Mouse (Mus musculus): ENCODE data around the gene Atp13a2. TPM values are rescaled to one million over a fixed set of nuclear protein-coding genes. Genes with fewer than 3 reads are reported as not detected.

Atp13a2 gene
- total and polyA plus RNA-seq, 3 experiments: 21.4 to 67.7 (median 22.3) TPM

- Histone ChIP-seq H3K9me3 (replicated peaks) (no peaks in the 10 kb centered on the region), H3K36me3 (replicated peaks) (no peaks in the 10 kb centered on the region), H3K27me3 (ENCODE audit: insufficient read depth, low read length) (peaks cover 15% of the 10 kb centered on the region; the same call in 1 of the 2 replicates), H3K4me3 (ENCODE audit: low read depth, low read length) (no peak overlapping the region), H3K4me1 (ENCODE audit: insufficient read depth, low read depth, low read length) (peaks cover 5% of the 10 kb centered on the region; the same call in 1 of the 2 replicates)
- TF ChIP-seq POLR2AphosphoS5 (IDR thresholded peaks at IDR 0.05; ENCODE audit: insufficient replicate concordance, low read depth, low read length): no peak
- DNase-seq (ENCODE audit: low spot score) (no peak), ATAC-seq (ENCODE audit: extremely low read depth, insufficient number of reproducible peaks, low FRiP score, poor library complexity, severe bottlenecking) (no peak)
Measured at GRCm38 (mm10) chr4:140947487-140948440, 38.9 kb upstream of the Atp13a2 start.

- TF ChIP-seq GATA1 (IDR thresholded peaks at IDR 0.05; ENCODE audit: borderline replicate concordance, low read length): no peak
- no peak for TF ChIP-seq CTCF (IDR thresholded peaks at IDR 0.05; ENCODE audit: low read depth, low read length)
- no peak for TF ChIP-seq TAL1 (conservative IDR thresholded peaks at IDR 0.05; ENCODE audit: low read depth, low read length)
- no peak for TF ChIP-seq GATA2 (IDR thresholded peaks at IDR 0.05; ENCODE audit: borderline replicate concordance, low read depth, low read length)
- no peak for TF ChIP-seq POLR2AphosphoS5 (IDR thresholded peaks at IDR 0.05; ENCODE audit: insufficient replicate concordance, low read depth, low read length)
- DNase-seq (ENCODE audit: low spot score) (no peak), ATAC-seq (ENCODE audit: extremely low read depth, insufficient number of reproducible peaks, low FRiP score, poor library complexity, severe bottlenecking) (no peak)
Measured at GRCm38 (mm10) chr4:140948481-140948880, 38.2 kb upstream of the Atp13a2 start.

GRCm38 (mm10) chr4:140949052-140949451 is 37.6 kb upstream of the Atp13a2 start:
- no peak for TF ChIP-seq CTCF (IDR thresholded peaks at IDR 0.05; ENCODE audit: low read depth, low read length)
- no peak for TF ChIP-seq TAL1 (conservative IDR thresholded peaks at IDR 0.05; ENCODE audit: low read depth, low read length)
- no peaks in the 10 kb centered on the region for H3K36me3 ChIP-seq (replicated peaks)
- H3K4me3 ChIP-seq (ENCODE audit: low read depth, low read length): no peak overlapping the region
- no peaks in the 10 kb centered on the region for H3K9me3 ChIP-seq (replicated peaks)
- H3K27me3 ChIP-seq (ENCODE audit: insufficient read depth, low read length): peaks cover 14% of the 10 kb centered on the region; the same call in 1 of the 2 replicates
- peaks cover 5% of the 10 kb centered on the region; the same call in 1 of the 2 replicates for H3K4me1 ChIP-seq (ENCODE audit: insufficient read depth, low read depth, low read length)
- DNase-seq (ENCODE audit: low spot score) (no peak), ATAC-seq (ENCODE audit: extremely low read depth, insufficient number of reproducible peaks, low FRiP score, poor library complexity, severe bottlenecking) (no peak)

More at GRCm38 (mm10) chr4:140948481-140948880, 38.2 kb upstream of the Atp13a2 start:
- H3K36me3 ChIP-seq (replicated peaks): no peaks in the 10 kb centered on the region
- peaks cover 5% of the 10 kb centered on the region; the same call in 1 of the 2 replicates for H3K4me1 ChIP-seq (ENCODE audit: insufficient read depth, low read depth, low read length)
- no peak overlapping the region for H3K4me3 ChIP-seq (ENCODE audit: low read depth, low read length)
- H3K27me3 ChIP-seq (ENCODE audit: insufficient read depth, low read length): peaks cover 15% of the 10 kb centered on the region; the same call in 1 of the 2 replicates
- no peaks in the 10 kb centered on the region for H3K9me3 ChIP-seq (replicated peaks)

DNA sequence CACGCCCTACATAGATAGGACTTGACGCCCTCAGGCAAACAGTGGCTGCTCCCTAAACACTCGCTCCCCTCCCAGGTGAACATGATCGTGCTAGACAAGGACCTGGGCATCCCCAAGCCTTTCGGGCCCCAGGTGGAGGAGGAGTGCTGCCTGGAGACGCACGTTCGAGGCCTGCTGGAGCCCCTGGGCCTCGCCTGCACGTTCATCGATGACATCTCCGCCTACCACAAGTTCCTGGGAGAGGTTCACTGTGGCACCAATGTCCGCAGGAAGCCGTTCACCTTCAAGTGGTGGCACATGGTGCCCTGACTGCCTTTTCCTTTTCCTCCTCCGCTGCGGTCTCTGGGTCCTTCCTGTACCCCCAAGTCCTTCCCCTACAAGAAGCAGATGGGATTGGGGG is 37.1 kb upstream of the Atp13a2 start:
- H3K27me3 ChIP-seq (ENCODE audit: insufficient read depth, low read length): peaks cover 9% of the 10 kb centered on the region; the same call in 1 of the 2 replicates
- TF ChIP-seq POLR2AphosphoS5 (IDR thresholded peaks at IDR 0.05; ENCODE audit: insufficient replicate concordance, low read depth, low read length) (no peak), GATA2 (IDR thresholded peaks at IDR 0.05; ENCODE audit: borderline replicate concordance, low read depth, low read length) (no peak), GATA1 (IDR thresholded peaks at IDR 0.05; ENCODE audit: borderline replicate concordance, low read length) (no peak), TAL1 (conservative IDR thresholded peaks at IDR 0.05; ENCODE audit: low read depth, low read length) (no peak), CTCF (IDR thresholded peaks at IDR 0.05; ENCODE audit: low read depth, low read length) (no peak)
- DNase-seq (ENCODE audit: low spot score) (no peak), ATAC-seq (ENCODE audit: extremely low read depth, insufficient number of reproducible peaks, low FRiP score, poor library complexity, severe bottlenecking) (no peak)
- H3K36me3 ChIP-seq (replicated peaks): no peaks in the 10 kb centered on the region
- H3K9me3 ChIP-seq (replicated peaks): no peaks in the 10 kb centered on the region
- peaks cover 5% of the 10 kb centered on the region; the same call in 1 of the 2 replicates for H3K4me1 ChIP-seq (ENCODE audit: insufficient read depth, low read depth, low read length)
- no peak overlapping the region for H3K4me3 ChIP-seq (ENCODE audit: low read depth, low read length)

DNA sequence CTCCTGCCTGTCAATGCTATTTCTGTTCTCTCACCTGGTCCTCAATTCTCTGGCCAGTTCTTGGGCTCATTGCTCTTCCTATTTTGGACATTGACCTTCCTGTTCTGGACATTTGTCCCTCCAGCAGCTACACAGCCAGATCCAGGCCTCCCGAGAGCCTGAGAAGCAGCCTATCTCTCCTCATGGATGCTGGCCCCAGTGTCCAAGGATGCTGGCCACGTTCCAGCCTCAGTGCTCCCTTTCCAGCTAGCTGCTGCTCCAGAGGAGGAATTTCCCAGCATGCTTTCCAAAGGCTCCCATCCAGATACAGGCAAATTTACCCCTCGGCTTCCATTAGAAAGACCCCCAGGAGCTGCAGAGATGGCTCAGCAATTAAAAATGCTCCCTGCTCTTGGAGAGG is 36.1 kb upstream of the Atp13a2 start:
- no peaks in the 10 kb centered on the region for H3K9me3 ChIP-seq (replicated peaks)
- peaks cover 5% of the 10 kb centered on the region; the same call in 1 of the 2 replicates for H3K4me1 ChIP-seq (ENCODE audit: insufficient read depth, low read depth, low read length)
- no peak for DNase-seq (ENCODE audit: low spot score)
- no peak for ATAC-seq (ENCODE audit: extremely low read depth, insufficient number of reproducible peaks, low FRiP score, poor library complexity, severe bottlenecking)
- H3K27me3 ChIP-seq (ENCODE audit: insufficient read depth, low read length): peaks cover 10% of the 10 kb centered on the region
- H3K4me3 ChIP-seq (ENCODE audit: low read depth, low read length): no peak overlapping the region
- TF ChIP-seq TAL1 (conservative IDR thresholded peaks at IDR 0.05; ENCODE audit: low read depth, low read length) (no peak), GATA1 (IDR thresholded peaks at IDR 0.05; ENCODE audit: borderline replicate concordance, low read length) (no peak), POLR2AphosphoS5 (IDR thresholded peaks at IDR 0.05; ENCODE audit: insufficient replicate concordance, low read depth, low read length) (no peak), CTCF (IDR thresholded peaks at IDR 0.05; ENCODE audit: low read depth, low read length) (no peak), GATA2 (IDR thresholded peaks at IDR 0.05; ENCODE audit: borderline replicate concordance, low read depth, low read length) (no peak)
- H3K36me3 ChIP-seq (replicated peaks): no peaks in the 10 kb centered on the region

DNA sequence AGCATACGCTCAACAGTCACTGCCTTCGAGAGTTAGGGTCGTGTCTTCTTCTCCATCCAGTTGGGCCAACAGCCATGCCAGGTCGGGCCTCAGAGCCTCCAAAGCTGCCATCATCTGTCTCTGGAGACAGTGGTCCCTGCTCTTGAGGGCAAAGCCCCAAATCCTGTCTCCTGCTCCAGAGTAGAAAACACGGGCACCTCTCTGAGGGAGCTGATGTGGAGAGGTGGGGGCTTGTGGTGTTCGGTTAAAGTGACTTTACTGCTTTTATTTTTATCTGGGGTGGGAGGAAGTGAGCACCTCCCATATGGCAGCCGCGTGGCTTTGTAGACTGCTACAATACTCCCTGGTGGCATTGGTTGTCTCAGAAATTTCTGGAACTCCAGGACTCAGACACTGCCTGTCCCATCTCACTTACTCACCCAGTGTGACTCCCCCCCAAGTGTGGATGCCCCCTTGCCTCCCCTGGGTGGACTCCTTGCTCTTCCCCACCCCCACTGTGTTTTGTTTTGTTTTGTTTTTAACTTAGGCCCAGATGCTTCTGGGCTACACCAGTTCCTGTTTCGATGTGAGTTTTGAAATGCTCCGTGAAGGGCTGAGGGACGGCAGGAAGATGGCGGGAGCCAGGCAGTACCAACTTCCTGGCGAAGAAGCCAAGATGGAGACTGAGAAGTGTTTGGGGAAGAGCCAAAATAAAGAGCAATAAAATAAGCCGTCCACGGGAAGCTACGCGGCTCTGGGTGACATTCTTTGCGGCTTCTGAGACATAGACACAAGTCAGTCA is 34.6 kb upstream of the Atp13a2 start:
- H3K36me3 ChIP-seq (replicated peaks): no peaks in the 10 kb centered on the region
- TF ChIP-seq CTCF (IDR thresholded peaks at IDR 0.05; ENCODE audit: low read depth, low read length): no peak
- no peak for TF ChIP-seq TAL1 (conservative IDR thresholded peaks at IDR 0.05; ENCODE audit: low read depth, low read length)
- no peak for TF ChIP-seq GATA1 (IDR thresholded peaks at IDR 0.05; ENCODE audit: borderline replicate concordance, low read length)
- ATAC-seq (ENCODE audit: extremely low read depth, insufficient number of reproducible peaks, low FRiP score, poor library complexity, severe bottlenecking): no peak
- H3K27me3 ChIP-seq (ENCODE audit: insufficient read depth, low read length): peaks cover 18% of the 10 kb centered on the region
- H3K4me3 ChIP-seq (ENCODE audit: low read depth, low read length): no peak overlapping the region
- no peaks in the 10 kb centered on the region for H3K9me3 ChIP-seq (replicated peaks)
- peaks cover 5% of the 10 kb centered on the region; the same call in 1 of the 2 replicates for H3K4me1 ChIP-seq (ENCODE audit: insufficient read depth, low read depth, low read length)
- no peak for DNase-seq (ENCODE audit: low spot score)

Measured in G1E (cell line).